Mouse (Mus musculus): ENCODE data around the gene Cntn3. TPM values are rescaled to one million over a fixed set of nuclear protein-coding genes. Genes with fewer than 3 reads are reported as not detected.

Gene Cntn3
- polyA plus RNA-seq, 1 experiment = not detected

GRCm38 (mm10) chr6:102322614-102323284, 250.2 kb downstream of the Cntn3 start:
- TF ChIP-seq GATA1 (IDR thresholded peaks at IDR 0.05; ENCODE audit: low read length) = no peak

- no peak for TF ChIP-seq GATA1 (IDR thresholded peaks at IDR 0.05; ENCODE audit: low read length)
Measured at GRCm38 (mm10) chr6:102319755-102320154, 253.1 kb downstream of the Cntn3 start.

DNA sequence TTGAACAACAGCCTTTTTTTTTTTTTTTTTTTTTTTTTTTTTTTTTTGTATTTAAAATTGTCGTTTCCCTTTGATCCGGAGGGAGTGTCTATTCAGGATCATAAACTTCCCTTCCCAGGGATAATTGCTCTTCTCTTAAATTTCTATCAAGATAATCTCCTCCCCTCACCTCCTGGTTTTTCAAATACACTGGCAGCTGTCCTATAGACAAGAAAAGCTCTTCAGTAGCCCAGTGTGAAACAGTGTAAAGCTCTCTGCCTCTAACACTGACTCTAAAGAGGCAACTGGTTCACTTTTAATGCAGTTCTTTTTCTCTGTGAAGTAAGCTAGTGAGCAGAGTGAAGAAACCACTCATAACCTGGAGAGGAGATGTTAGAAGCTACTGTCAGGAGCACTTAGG, 290.0 kb downstream of the Cntn3 start:
- no peak for TF ChIP-seq GATA1 (IDR thresholded peaks at IDR 0.05; ENCODE audit: low read length)

GRCm38 (mm10) chr6:102231015-102231414, 341.9 kb downstream of the Cntn3 start:
- TF ChIP-seq GATA1 (IDR thresholded peaks at IDR 0.05; ENCODE audit: low read length) = no peak

DNA sequence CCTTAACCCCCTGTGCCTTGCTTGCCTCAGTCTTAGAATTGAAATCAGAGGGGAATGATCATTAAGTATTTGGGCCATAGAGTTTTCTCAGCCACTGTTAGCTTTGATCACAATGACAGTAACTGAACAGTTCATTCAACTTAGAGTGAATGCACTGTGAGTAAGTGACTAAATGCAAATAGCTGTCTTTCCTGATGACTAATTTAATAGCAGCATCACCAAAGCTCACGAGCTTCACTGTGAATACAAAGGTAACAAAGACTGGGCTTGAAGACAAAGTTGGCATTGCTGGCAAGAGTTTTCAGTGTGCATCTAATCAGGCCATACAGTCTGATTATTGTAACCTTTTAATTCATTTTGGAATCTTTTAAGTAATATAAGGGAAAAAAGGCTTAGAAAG, 386.6 kb downstream of the Cntn3 start:
- TF ChIP-seq GATA1 (IDR thresholded peaks at IDR 0.05; ENCODE audit: low read length) = no peak

DNA sequence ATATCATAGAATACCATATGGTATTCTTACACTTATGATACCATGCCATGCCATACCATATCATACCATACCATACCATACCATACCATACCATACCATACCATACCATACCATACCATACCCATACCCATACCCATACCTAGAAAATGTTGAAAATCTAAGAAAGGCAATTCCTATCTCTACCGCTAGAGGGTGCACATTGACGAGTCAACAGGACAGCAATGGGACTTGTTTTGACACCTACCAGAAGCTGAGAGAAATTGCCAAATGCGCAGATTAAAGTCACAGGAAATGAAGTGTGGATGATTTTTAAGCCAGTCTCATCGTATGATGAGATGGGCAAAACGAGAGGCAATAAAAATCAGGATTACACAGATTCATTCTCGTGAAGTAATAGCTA, 402.0 kb downstream of the Cntn3 start:
- TF ChIP-seq GATA1 (IDR thresholded peaks at IDR 0.05; ENCODE audit: low read length) = no peak

DNA sequence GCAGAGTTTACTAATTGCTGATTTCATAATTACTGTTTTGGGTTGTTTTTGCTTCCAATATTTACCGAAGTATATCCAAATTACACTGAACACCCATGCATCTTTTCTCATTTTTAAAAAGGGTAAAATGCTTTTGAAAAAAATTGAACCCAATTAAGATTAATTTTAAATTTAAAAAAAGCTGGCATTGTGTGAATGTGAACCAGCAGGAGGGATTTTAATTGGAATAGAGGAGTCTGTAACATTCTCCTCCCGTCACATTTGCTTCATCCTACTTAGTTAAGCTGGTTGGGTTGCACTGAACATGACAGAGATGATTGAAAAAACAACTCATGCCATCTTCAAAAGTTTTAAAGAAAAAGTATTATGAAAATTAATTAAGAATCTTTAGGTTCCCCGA, 411.7 kb downstream of the Cntn3 start:
- no peak for TF ChIP-seq GATA1 (IDR thresholded peaks at IDR 0.05; ENCODE audit: low read length)

DNA sequence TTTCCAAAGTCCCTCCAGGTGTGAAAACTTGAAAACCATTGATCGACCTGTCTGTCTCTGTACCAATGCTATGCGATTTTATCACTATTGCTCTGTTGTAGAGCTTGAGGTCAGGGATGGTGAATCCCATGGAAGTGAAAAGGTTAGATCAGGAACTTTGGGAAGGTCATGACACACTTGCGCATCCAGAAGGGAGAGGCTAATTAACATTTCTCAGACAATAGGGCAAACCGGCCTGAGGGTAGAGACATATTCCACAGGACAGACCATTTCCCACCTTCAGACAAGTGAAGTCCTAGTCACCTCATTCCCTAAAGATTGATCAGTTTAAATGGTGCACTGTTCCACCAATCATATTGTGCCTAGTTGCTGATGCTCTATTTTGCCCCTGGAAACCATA, 451.2 kb downstream of the Cntn3 start:
- TF ChIP-seq GATA1 (IDR thresholded peaks at IDR 0.05; ENCODE audit: low read length) = no peak

DNA sequence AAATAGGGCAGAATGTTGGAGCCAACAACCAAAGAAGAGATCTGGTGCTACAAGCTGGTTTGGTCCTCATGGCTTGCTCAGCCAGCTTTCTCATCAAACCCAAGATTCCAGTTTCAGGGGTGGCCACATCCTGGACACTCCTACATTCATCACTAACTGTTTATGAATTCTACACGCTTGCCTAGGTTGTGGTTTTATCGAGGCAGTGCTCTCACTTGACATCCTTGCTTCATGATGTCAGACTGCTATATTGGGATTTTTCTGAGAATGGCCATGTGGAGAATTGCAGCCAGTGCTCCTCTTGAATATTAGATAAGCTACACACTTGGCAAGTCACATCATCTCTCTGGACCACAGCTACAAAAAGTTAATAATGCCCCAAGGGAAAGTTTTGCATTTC, 452.9 kb downstream of the Cntn3 start:
- no peak for TF ChIP-seq GATA1 (IDR thresholded peaks at IDR 0.05; ENCODE audit: low read length)

DNA sequence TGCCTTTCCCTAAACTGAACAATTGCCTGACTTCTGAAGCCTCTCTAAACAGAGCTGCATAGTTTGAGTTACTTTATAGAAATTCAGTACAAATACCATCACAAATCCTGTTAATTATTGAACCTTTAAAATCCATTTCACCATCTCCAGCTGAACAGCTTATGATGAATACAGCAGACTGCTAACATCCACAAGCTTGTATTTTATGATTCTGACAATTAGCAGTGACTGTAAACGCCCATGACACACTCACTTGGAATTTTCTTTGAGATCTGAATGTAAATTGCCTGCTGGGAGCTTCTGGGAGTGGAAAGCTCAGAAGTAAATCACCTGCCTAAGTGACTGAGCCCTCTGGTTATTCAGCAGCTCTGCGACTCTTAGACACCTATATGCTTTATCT, 459.3 kb downstream of the Cntn3 start:
- TF ChIP-seq GATA1 (IDR thresholded peaks at IDR 0.05; ENCODE audit: low read length) = no peak
